Mouse (Mus musculus) liver, adult 2 months (tissue): ENCODE measurements around the gene Gm28845.

Experiments used
- CTCF ChIP-seq: fragments of 200-500 bp; IDR thresholded peaks from 2 replicates; pipeline ENCODE4 v1.5.1; 2011; ENCODE audit warnings: low read depth, low read length, control low read depth
- POLR2A ChIP-seq: fragments of 200-500 bp; IDR thresholded peaks from 2 replicates; pipeline ENCODE4 v1.6.1; 2011; ENCODE audit warnings: low read length, control low read depth; ENCODE audit not compliant: insufficient read depth; ENCODE audit errors: extremely low read depth

DNA sequence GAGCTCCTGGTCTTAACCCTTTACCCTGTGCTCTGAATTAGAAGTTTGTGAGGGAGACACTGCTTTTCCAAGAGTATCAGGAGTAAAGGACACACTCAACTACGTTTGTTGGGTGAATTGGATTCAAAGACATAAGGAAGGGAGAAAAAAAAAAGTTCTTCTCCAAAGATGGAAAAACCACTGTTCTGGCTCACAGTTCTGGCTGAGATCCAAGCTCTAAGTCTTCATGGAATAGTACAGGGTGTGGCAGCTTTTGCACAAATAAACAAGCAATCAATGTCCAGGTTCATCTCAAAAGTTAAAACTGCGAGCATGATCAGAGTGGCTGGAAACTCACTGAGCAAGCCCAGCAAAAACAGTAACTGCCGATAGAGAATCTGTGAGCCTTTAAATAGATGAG lies 28.6 kb upstream of the Gm28845 start:
- TF ChIP-seq CTCF (no peak), POLR2A (no peak)
